Comparison of ENCODE assay signal across 12 mouse cellular contexts in the genomic region with DNA sequence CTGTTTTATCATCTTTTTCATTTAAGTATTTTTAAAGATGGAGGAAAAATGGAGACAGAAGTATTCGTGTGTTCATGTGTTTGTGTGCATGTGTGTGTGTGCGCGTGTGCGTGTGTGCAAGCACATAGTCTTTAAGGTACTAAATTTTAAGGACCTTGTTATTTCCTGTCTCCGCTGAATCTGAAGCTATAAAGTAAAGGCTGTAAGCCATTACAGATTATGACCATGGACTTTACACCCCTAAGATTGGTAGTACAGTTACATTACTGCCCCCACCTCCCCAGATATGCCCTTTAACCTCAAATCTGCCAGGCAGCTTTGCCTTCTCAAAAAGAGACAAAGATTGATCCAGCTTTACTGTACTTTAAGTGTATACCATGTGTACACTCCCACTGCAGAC. TPM values are rescaled to one million over a fixed set of nuclear protein-coding genes. Genes with fewer than 3 reads are reported as not detected.
A peak's percentile ranks its signal among the peaks of the same experiment; 100 is the strongest.
DNase-seq lines count a peak whose midpoint lies in the region; ATAC-seq and TF ChIP-seq lines count a peak whose summit lies in the region.
"Had no signal": no experiment of that assay in that cellular context is flagged by ENCODE, and none has a peak within 500 bp of the region (broad histone marks: within the 10 kb centered on the region; RNA-seq: fewer than 3 reads in every experiment).

No protein-coding gene starts in this region.

- TF ChIP-seq CTCF in lung, postnatal 0 days (IDR thresholded peaks at IDR 0.05), result no peak

- H3K36me3 ChIP-seq in forebrain, embryonic 11.5 days (ENCODE audit: control insufficient read depth, insufficient read depth, low read length), result no peaks in the 10 kb centered on the region
- H3K36me3 ChIP-seq in forebrain, embryonic 12.5 days (replicated peaks), result no peaks in the 10 kb centered on the region
- no peaks in the 10 kb centered on the region for H3K36me3 ChIP-seq in hindbrain, embryonic 14.5 days (replicated peaks; ENCODE audit: control insufficient read depth, insufficient read depth)
- H3K36me3 ChIP-seq in hindbrain, embryonic 10.5 days, result no peaks in the 10 kb centered on the region
- H3K36me3 ChIP-seq in lung, postnatal 0 days (ENCODE audit: insufficient read depth, low read length), result no peaks in the 10 kb centered on the region
- no peaks in the 10 kb centered on the region for H3K36me3 ChIP-seq in neural tube, embryonic 15.5 days

- TF ChIP-seq EP300 in lung, postnatal 0 days (IDR thresholded peaks at IDR 0.05), result no peak

- no peak overlapping the region for H3K9ac ChIP-seq in forebrain, embryonic 11.5 days (ENCODE audit: low read length)
- no peak overlapping the region for H3K9ac ChIP-seq in forebrain, embryonic 12.5 days
- no peak overlapping the region for H3K9ac ChIP-seq in hindbrain, embryonic 14.5 days
- H3K9ac ChIP-seq in lung, postnatal 0 days (replicated peaks; ENCODE audit: low read depth), result no peak overlapping the region
- H3K9ac ChIP-seq in neural tube, embryonic 15.5 days (replicated peaks), result no peak overlapping the region

- no peak overlapping the region for H3K4me3 ChIP-seq in forebrain, embryonic 11.5 days (ENCODE audit: low read depth, low read length)
- H3K4me3 ChIP-seq in forebrain, embryonic 12.5 days (replicated peaks), result no peak overlapping the region
- H3K4me3 ChIP-seq in hindbrain, embryonic 14.5 days (replicated peaks; ENCODE audit: low read length), result peak overlapping the region; percentile 22; the same call in 1 of the 2 replicates
- no peak overlapping the region for H3K4me3 ChIP-seq in hindbrain, embryonic 10.5 days
- peak overlapping the region; percentile 49; the same call in 1 of the 2 replicates for H3K4me3 ChIP-seq in lung, postnatal 0 days (ENCODE audit: low read depth, low read length)
- H3K4me3 ChIP-seq in neural tube, embryonic 15.5 days (replicated peaks), result 0 out of 2 replicates have a peak overlapping the region, but pooled peaks have one; percentile 26

- H3K9me3 ChIP-seq in forebrain, embryonic 11.5 days (ENCODE audit: control insufficient read depth, low read length), result no peaks in the 10 kb centered on the region
- H3K9me3 ChIP-seq in forebrain, embryonic 12.5 days, result no peaks in the 10 kb centered on the region
- no peaks in the 10 kb centered on the region for H3K9me3 ChIP-seq in hindbrain, embryonic 14.5 days (ENCODE audit: control insufficient read depth, low read length)
- H3K9me3 ChIP-seq in hindbrain, embryonic 10.5 days, result no peaks in the 10 kb centered on the region
- H3K9me3 ChIP-seq in lung, postnatal 0 days (ENCODE audit: low read length), result no peaks in the 10 kb centered on the region
- H3K9me3 ChIP-seq in neural tube, embryonic 15.5 days (replicated peaks), result no peaks in the 10 kb centered on the region

- H3K4me2 ChIP-seq in forebrain, embryonic 11.5 days (ENCODE audit: low read depth, low read length, severe bottlenecking), result peak overlapping the region; percentile 1; the same call in 1 of the 2 replicates
- H3K4me2 ChIP-seq in forebrain, embryonic 12.5 days, result no peak overlapping the region; the same call in 1 of the 2 replicates
- H3K4me2 ChIP-seq in hindbrain, embryonic 14.5 days (replicated peaks), result peak overlapping the region; percentile 46
- H3K4me2 ChIP-seq in lung, postnatal 0 days (replicated peaks; ENCODE audit: low read depth, low read length), result peak overlapping the region; percentile 63
- peak overlapping the region; percentile 46; the same call in 1 of the 2 replicates for H3K4me2 ChIP-seq in neural tube, embryonic 15.5 days

- DNase-seq in forebrain, embryonic 11.5 days (ENCODE audit: low spot score), result peak; percentile 5
- no peak for DNase-seq in hindbrain, embryonic 14.5 days (ENCODE audit: low spot score)
- DNase-seq in hindbrain, embryonic 10.5 days (ENCODE audit: low spot score), result no peak
- no peak for DNase-seq in lung, postnatal 0 days (ENCODE audit: low spot score)
- DNase-seq in lung, postnatal 4 days, result no peak
- no peak for DNase-seq in frontal cortex, postnatal 36 days (ENCODE audit: low spot score in 2 of 2)
- DNase-seq: adrenal gland, adult 2 months; cerebellum, adult 9-10 months; kidney, postnatal 10 days; thymus, adult 2 months had no signal

- H3K4me1 ChIP-seq in forebrain, embryonic 11.5 days (replicated peaks; ENCODE audit: control insufficient read depth, insufficient read depth, low read length), result 0 out of 2 replicates have a peak, but pooled peaks cover 2% of the 10 kb centered on the region
- peaks cover 18% of the 10 kb centered on the region for H3K4me1 ChIP-seq in forebrain, embryonic 12.5 days
- H3K4me1 ChIP-seq in hindbrain, embryonic 14.5 days (replicated peaks; ENCODE audit: control insufficient read depth, insufficient read depth, low read length), result peaks cover 5% of the 10 kb centered on the region; the same call in 1 of the 2 replicates
- H3K4me1 ChIP-seq in hindbrain, embryonic 10.5 days (replicated peaks), result peaks cover 14% of the 10 kb centered on the region
- peaks cover 13% of the 10 kb centered on the region; the same call in 1 of the 2 replicates for H3K4me1 ChIP-seq in lung, postnatal 0 days (ENCODE audit: insufficient read depth, low read depth, low read length)
- peaks cover 7% of the 10 kb centered on the region; the same call in 1 of the 2 replicates for H3K4me1 ChIP-seq in neural tube, embryonic 15.5 days

- no peaks in the 10 kb centered on the region for H3K27me3 ChIP-seq in forebrain, embryonic 11.5 days (ENCODE audit: control insufficient read depth, insufficient read depth, low read length)
- H3K27me3 ChIP-seq in forebrain, embryonic 12.5 days, result no peaks in the 10 kb centered on the region
- H3K27me3 ChIP-seq in hindbrain, embryonic 14.5 days (ENCODE audit: control insufficient read depth, insufficient read depth, low read length), result no peaks in the 10 kb centered on the region
- H3K27me3 ChIP-seq in hindbrain, embryonic 10.5 days (ENCODE audit: insufficient read depth, poor library complexity, severe bottlenecking), result no peaks in the 10 kb centered on the region
- H3K27me3 ChIP-seq in lung, postnatal 0 days (replicated peaks; ENCODE audit: insufficient read depth, low read length), result no peaks in the 10 kb centered on the region
- H3K27me3 ChIP-seq in neural tube, embryonic 15.5 days (replicated peaks), result no peaks in the 10 kb centered on the region

- no peak overlapping the region for H3K27ac ChIP-seq in forebrain, embryonic 11.5 days (ENCODE audit: low read depth, low read length)
- H3K27ac ChIP-seq in forebrain, embryonic 12.5 days, result no peak overlapping the region
- no peak overlapping the region for H3K27ac ChIP-seq in hindbrain, embryonic 14.5 days
- H3K27ac ChIP-seq in hindbrain, embryonic 10.5 days, result no peak overlapping the region
- H3K27ac ChIP-seq in lung, postnatal 0 days (ENCODE audit: low read length), result no peak overlapping the region
- H3K27ac ChIP-seq in neural tube, embryonic 15.5 days (replicated peaks), result no peak overlapping the region

- ATAC-seq in forebrain, embryonic 11.5 days (replicated peaks; ENCODE audit: low FRiP score), result no peak
- ATAC-seq in forebrain, embryonic 12.5 days (ENCODE audit: low FRiP score), result no peak
- no peak for ATAC-seq in hindbrain, embryonic 14.5 days (ENCODE audit: low FRiP score)
- ATAC-seq in lung, postnatal 0 days, result no peak
- no peak for ATAC-seq in neural tube, embryonic 15.5 days (ENCODE audit: low FRiP score)

- WGBS in forebrain, embryonic 11.5 days, result 96% methylated on average over 5 of the region's 5 CpGs
- 93% methylated on average over 5 of the region's 5 CpGs for WGBS in forebrain, embryonic 12.5 days
- WGBS in hindbrain, embryonic 14.5 days, result 98% methylated on average over 5 of the region's 5 CpGs
- WGBS in hindbrain, embryonic 10.5 days, result 96% methylated on average over 5 of the region's 5 CpGs
- 94% methylated on average over 5 of the region's 5 CpGs for WGBS in lung, postnatal 0 days
- 89% methylated on average over 5 of the region's 5 CpGs for WGBS in neural tube, embryonic 15.5 days

RNA-seq across cellular contexts. Expression of a gene that starts 46.8 kb away (rescaled TPM):
- polyA plus RNA-seq in forebrain, embryonic 11.5 days (2014; fragmentation: Nextera tagmentation; extraction: Ambion mirVana), result 4.6 and 5.3 TPM in 2 replicates
- 4.1 TPM in 2 replicates for polyA plus RNA-seq in forebrain, embryonic 12.5 days (2016; fragmentation: Nextera tagmentation; extraction: Ambion mirVana)
- polyA plus RNA-seq in hindbrain, embryonic 14.5 days (2014; fragmentation: Nextera tagmentation; extraction: Ambion mirVana), result 6.4 and 6.7 TPM in 2 replicates
- 2.8 and 3.2 TPM in 2 replicates for polyA plus RNA-seq in hindbrain, embryonic 10.5 days (2016; fragmentation: Nextera tagmentation; extraction: Ambion mirVana)
- 10.2 and 13.4 TPM in 2 replicates for polyA plus RNA-seq in lung, postnatal 0 days (2015; fragmentation: Nextera tagmentation; extraction: Ambion mirVana)
- 4.0 and 6.1 TPM in 2 replicates for polyA plus RNA-seq in neural tube, embryonic 15.5 days (2015; fragmentation: Nextera tagmentation; extraction: Ambion mirVana)

Comparison
In these comparisons a context has a peak if more than half of its experiments do, and no peak if none do; other contexts are left out.
1. H3K4me3 ChIP-seq: peak in hindbrain, embryonic 14.5 days (single experiment), lung, postnatal 0 days (single experiment) and neural tube, embryonic 15.5 days (single experiment); none in forebrain, embryonic 11.5 days (single experiment), forebrain, embryonic 12.5 days (single experiment) and hindbrain, embryonic 10.5 days (single experiment).